Mouse (Mus musculus) thymus, postnatal 10 days (tissue): ENCODE data around the gene Hist3h2a.

Experiments used
- DNase-seq, 2 experiments: peaks; one replicate each; pipeline ENCODE4 v3.0.0; 2021; ENCODE audit warnings: low spot score in 2 of 2

Gene Hist3h2a

DNA sequence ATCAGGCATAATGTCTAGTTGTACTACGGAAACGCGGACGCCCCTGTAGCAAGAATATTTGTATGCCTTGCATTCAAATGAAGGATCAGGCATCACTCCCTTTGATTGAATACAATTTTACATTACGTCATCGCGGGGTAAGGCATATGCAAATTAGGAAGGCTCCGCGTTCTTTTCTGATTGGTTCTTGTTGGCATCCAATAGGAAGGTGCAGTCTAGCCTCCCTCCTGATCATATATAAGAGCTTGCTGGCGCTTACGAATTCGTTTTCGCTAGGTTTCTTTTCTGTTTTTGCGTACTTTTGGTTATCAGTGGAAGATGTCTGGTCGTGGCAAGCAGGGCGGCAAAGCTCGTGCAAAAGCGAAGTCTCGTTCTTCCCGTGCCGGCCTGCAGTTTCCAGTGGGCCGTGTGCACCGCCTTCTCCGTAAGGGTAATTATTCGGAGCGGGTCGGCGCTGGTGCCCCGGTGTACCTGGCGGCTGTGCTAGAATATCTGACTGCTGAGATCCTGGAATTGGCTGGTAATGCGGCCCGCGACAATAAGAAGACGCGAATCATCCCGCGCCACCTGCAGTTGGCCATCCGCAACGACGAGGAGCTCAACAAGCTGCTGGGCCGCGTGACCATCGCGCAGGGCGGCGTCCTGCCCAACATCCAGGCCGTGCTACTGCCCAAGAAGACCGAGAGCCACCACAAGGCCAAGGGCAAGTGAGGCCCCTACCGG lies at the start of gene Hist3h2a, which contains the start of gene Trim17:
Hist3h2a (plus strand) TSS at position 266 of the 723 bp plus-strand sequence.
Trim17 (plus strand) TSS at position 266 of the 723 bp plus-strand sequence.
- DNase-seq = peak; percentile 89 to 90

- DNase-seq = no peak
Measured at GRCm38 (mm10) chr11:58904838-58905237, 49.6 kb upstream of the Hist3h2a start.

DNA sequence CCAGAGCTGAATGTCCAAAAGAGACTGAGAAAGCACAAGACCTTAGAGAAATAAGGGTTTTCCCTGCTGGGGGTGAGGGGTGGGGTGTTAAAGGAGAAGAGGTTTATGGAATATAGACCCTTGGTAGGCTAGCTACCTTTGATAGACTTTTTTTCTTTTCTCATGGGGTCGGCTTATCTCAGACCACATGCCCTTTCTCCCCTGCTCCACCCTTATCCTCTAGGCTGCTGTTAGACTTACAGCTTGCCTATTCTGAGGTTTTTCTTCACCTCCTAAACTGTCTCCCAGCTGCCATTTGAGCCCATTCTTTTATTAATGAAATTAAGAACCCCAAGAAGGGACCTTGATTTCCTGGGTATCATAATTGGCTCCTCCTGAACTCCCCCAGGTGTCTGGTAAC lies 40.7 kb upstream of the Hist3h2a start:
- no peak for DNase-seq

GRCm38 (mm10) chr11:58914461-58915028 lies 39.9 kb upstream of the Hist3h2a start:
- DNase-seq = no peak

DNA sequence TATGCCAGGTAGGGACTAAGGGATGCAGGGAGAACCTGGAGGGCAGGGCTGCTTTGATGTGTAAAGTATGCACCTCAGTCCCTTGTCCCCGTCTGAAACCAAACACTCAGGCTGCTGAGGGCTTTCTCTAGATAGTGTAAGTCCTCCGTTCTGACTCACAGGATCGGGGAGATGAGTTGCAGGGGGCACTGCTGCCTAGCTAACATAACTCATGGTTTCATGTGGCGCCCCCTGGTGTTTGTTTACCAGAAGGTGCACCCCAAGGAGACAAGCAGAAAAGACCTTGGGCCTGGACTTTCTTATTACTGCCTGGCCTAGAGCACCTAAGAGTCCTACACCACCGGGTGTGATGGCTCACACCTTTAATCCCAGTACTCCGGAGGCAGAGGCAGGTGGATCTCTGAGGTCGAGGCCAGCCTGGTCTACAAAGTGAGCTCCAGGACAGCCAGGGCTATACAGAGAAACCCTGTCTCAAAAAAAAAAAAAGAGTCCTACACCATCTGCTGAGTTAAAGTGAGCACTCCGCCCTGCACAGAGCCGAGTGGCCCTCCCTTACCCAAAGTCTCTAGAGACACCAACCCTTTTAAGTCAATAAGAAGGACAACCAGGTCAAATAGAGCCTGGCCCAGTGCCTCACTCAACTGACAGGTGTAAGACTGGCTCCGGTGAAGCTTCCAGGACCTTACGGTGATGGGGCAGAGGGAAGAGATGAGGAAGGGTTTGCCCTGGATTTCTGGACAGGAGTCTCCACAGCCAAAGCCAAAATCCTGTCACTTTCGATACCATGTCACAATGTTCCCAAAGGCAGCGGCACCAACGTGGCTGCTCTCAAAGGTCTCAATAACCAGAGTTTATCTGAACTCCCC lies 37.4 kb upstream of the Hist3h2a start:
- DNase-seq = peak; percentile 69 to 91

GRCm38 (mm10) chr11:58917745-58918366 lies 36.6 kb upstream of the Hist3h2a start, which contains the start of gene Btnl10:
Gene Btnl10, plus strand, starts transcription at chr11:58917908.
- DNase-seq = no peak

DNA sequence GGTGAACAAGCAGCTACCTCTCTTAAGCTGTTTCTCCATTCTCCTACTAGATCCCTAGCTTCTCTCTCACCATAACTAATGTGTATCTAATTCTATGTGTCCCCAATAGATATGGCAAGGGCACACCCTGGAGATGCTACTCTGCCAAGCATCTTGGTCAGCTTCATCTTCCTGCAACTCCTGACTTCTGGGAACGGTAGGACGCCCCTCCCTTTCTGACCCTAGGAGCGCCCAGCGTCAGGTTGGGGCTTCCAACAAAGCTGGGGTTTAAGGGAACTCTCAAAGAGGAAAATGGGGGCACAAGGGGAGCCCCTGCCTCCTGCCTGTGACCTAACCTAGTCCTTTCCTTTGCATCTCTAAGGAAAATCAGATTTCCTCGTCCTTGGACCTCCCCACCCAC lies 35.7 kb upstream of the Hist3h2a start:
- DNase-seq = no peak

DNA sequence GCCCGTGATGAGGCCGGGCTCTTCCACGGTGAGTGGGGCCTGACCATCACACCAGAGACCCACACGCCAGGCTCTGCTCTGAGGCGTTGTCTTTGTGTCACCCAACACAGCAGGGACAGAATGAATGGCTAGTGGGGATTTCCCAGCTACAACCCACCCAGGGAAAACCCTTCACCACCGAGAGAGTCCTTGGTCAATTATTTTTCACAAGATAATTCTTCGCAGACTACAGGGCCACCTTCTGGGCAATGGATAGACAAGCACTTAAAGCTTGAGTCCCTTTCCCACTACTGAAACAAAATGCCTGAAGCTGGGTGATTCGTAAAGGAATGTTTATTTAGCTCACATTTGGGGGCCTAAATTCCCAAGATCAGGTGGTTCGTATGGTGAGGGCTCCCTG lies 32.1 kb upstream of the Hist3h2a start:
- no peak for DNase-seq

GRCm38 (mm10) chr11:58926651-58927050 lies 27.8 kb upstream of the Hist3h2a start:
- DNase-seq = no peak

DNA sequence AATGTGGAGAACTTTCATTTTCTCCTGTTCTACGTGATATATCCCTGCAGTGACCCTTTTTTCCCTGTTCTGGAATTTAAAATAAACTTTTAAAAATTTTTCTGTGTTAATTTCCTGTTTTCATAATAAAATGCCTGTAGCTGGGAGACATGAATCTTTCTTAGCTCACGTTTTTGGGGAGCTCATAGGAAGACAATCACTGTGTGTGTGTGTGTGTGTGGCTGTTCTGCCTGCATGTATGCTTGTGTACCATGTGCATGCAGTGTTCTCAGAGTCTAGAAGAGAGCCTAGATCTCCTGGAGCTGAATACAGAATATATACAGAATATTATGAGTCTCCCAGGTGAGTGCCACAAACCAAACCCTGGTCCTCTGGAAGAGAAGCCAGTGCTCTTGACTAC lies 27.4 kb upstream of the Hist3h2a start:
- no peak for DNase-seq

DNA sequence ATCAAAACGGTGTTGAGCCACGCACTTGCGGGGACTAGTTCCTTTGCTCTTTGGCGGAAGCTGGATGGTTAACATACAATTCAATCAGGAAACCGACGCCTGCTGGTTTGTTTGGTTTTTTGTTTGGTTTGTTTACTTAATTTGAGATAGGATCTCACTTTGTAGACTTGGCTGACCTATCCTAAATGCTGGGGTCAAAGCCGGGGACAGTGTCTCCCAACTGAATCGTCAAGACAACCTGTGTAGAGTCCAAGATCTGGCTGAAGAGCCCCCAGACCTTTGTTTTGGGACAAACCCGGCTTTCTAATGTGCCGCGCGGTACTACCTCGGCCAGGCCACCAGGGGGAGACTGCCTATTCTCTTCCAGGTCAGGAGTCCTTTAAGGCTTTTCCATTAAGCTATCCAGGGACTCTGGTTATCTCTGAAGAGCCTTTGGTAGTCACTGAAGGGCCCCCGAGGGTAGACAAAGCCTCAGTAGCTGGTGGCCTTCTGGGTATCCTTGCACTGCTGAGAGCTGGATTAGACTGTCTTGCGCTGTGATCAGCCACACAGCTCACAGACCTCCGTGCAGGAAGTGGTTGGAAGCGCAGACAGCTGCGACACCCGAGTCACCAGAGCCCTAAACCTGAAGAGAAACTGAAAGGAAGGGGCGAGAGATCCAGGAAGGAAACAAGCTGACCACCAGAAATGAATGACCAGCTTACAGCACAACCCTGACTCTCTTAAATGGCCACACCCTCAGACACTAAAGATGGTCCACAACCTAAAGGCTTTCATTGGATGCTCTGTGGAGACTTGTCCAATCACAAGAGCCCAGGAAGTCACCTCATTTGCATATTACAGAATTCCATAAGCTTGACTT lies 26.5 kb upstream of the Hist3h2a start:
- DNase-seq = peak; percentile 71

DNA sequence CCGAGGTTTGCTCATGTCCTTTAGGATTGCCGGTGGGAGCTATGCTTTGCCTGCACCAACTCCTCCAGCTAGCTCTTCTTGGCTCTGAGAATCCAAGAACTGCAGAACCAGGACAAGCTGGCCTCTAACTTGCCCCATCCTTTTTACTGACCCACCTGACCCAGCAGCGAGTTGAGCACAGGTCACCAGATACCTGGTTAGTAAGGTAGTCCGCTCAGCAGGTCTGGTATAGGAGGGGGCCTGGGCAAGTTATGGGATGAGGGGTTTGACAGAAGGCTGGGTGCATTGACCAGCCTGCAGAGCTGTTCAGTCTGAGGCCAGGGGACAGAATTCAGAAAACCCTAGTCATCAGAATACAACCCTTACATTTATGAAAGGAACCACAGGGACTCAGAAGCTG lies 25.4 kb upstream of the Hist3h2a start:
- DNase-seq = no peak

DNA sequence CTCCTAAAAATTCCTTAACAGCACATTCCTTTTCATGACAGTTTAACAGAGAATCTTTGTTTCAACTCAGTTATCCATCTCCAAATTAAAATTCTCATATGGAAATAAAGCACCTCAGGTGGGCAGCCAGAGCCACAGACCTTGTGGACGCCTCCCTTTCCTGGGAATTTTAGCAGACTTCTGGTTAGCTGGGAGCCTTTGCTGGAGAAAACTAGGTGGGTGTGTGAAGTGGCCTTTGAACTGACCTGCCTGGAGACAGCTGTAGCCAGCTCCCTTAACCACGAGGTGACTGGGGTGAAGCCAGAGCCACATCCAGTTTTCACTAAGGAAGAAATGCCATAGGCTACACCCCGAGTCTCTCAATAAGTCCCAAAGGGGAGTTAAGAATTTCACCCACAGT lies 24.8 kb upstream of the Hist3h2a start:
- no peak for DNase-seq

- DNase-seq = no peak
Measured at GRCm38 (mm10) chr11:58930254-58930653, 24.2 kb upstream of the Hist3h2a start.

DNA sequence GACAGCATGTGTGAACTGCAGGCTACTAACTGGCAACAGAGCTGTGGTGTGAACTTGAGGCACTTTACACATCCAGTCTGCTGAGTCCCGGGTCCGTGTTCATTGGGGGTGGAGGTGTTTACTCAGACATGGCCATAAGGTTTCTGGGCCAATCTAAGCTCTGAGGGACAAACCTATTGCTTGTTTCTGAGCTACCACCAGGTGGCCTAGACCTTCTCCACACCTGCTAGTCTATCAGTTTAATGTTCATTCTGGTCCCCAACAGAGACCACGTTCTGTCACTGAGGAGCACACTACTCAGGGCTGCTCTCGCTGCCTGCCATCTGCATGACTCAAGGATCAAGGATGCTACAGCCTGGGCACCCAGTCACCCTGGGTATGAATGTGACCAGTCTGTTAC lies 22.9 kb upstream of the Hist3h2a start:
- peak in 1 of 2 experiments; percentile 43 for DNase-seq

- no peak for DNase-seq
Measured at GRCm38 (mm10) chr11:58937909-58938308, 16.6 kb upstream of the Hist3h2a start.

- DNase-seq = peak; percentile 79 to 87
Measured at GRCm38 (mm10) chr11:58938322-58939087, 16.0 kb upstream of the Hist3h2a start, which contains the start of gene Rnf187. Gene Rnf187, minus strand, starts transcription at chr11:58938916.

- DNase-seq = no peak
Measured at GRCm38 (mm10) chr11:58939088-58939439, 15.4 kb upstream of the Hist3h2a start.

- DNase-seq = no peak
Measured at GRCm38 (mm10) chr11:58944136-58944535, 10.3 kb upstream of the Hist3h2a start.

DNA sequence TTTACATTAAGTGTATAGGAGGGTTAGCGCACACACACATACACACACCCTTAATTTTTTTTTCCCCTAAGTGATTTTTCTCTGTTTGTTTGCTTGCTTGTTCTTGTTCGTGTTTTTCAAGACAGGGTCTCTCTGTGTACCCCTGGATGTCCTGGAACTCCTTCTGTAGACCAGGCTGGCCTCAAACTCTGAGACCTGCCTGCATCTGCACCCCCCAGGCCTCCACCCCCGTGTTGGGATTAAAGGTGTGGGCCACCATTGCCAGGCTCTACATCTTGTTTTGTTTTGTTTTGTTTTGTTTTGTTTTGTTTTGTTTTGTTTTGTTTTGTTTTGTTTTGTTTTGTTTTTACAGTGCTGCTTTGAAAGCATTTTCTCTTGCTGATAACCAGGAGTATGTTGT lies 7.2 kb upstream of the Hist3h2a start:
- DNase-seq = no peak
